Mouse (Mus musculus) liver, embryonic 12.5 days (tissue): ENCODE data around the gene Oas1h. TPM values are rescaled to one million over a fixed set of nuclear protein-coding genes. Genes with fewer than 3 reads are reported as not detected.
"Not testable (repeated sequence)": the region's sequence is repeated elsewhere in the genome, so short reads cannot be mapped to it uniquely, and the experiment has no call there.

ENCODE experiments used
- ATAC-seq: fragments of 200-750 bp; cut with Nextera tagmentation; 2 replicates; pipeline ENCODE4 v1.8.0; 2017; ENCODE audit warnings: moderate number of reproducible peaks, mild to moderate bottlenecking, moderate library complexity
- H3K27ac ChIP-seq: fragments of 300-500 bp; sonication (generic); 2 replicates; pipeline ENCODE4 v1.5.1; 2016; ENCODE audit warnings: mild to moderate bottlenecking
- H3K27me3 ChIP-seq: fragments of 300-500 bp; sonication (generic); replicated peaks from 2 replicates; pipeline ENCODE4 v1.6.1; 2016; ENCODE audit warnings: mild to moderate bottlenecking, moderate library complexity
- H3K36me3 ChIP-seq: fragments of 300-500 bp; sonication (generic); 2 replicates; pipeline ENCODE4 v1.6.1; 2016; ENCODE audit warnings: mild to moderate bottlenecking, moderate library complexity
- H3K4me1 ChIP-seq: fragments of 300-500 bp; sonication (generic); 2 replicates; pipeline ENCODE4 v1.6.1; 2016
- H3K4me2 ChIP-seq: fragments of 300-500 bp; sonication (generic); 2 replicates; pipeline ENCODE4 v1.6.1; 2016; ENCODE audit warnings: mild to moderate bottlenecking, moderate library complexity
- H3K4me3 ChIP-seq: fragments of 300-500 bp; sonication (generic); 2 replicates; pipeline ENCODE4 v1.5.1; 2016; ENCODE audit warnings: mild to moderate bottlenecking, moderate library complexity
- H3K9ac ChIP-seq: fragments of 300-500 bp; sonication (generic); 2 replicates; pipeline ENCODE4 v1.6.1; 2016; ENCODE audit warnings: mild to moderate bottlenecking, moderate library complexity
- H3K9me3 ChIP-seq: fragments of 300-500 bp; sonication (generic); replicated peaks from 2 replicates; pipeline ENCODE4 v1.6.1; 2016; ENCODE audit warnings: mild to moderate bottlenecking, moderate library complexity
- whole genome bisulfite sequencing: fragments of 180-500 bp; shearing (Covaris S2); methylation state at CpG from one replicate; pipeline ENCODE4 v1.1.7; 2016; ENCODE audit not compliant: insufficient replicate concordance; 5-methylcytosine and 5-hydroxymethylcytosine counted together
- microRNA-seq: library from miRNA; unstranded; fragments of <30 nt; microRNA quantifications from one replicate; pipeline ENCODE4, GENCODE M21; 2017
- polyA plus RNA-seq: library from polyadenylated mRNA; unstranded; fragments of >200 nt; fragmentation: Nextera tagmentation; extraction: Ambion mirVana; gene quantifications from 2 replicates; pipeline ENCODE4 v1.2.1, GENCODE M21; 2016

Gene Oas1h
- polyA plus RNA-seq, 1 experiment from 2014 or later: not detected

- ATAC-seq: no peak
- WGBS: 34% methylated on average over 7 of the region's 7 CpGs
- H3K4me2 ChIP-seq: no peak overlapping the region
- H3K27ac ChIP-seq: no peak overlapping the region
- no peaks in the 10 kb centered on the region for H3K4me1 ChIP-seq
- H3K36me3 ChIP-seq: no peaks in the 10 kb centered on the region
- H3K9me3 ChIP-seq: no peaks in the 10 kb centered on the region
- no peaks in the 10 kb centered on the region for H3K27me3 ChIP-seq
- no peak overlapping the region for H3K9ac ChIP-seq
- H3K4me3 ChIP-seq: no peak overlapping the region
Observed at GRCm38 (mm10) chr5:120908196-120908920, 47.1 kb downstream of the Oas1h start.

GRCm38 (mm10) chr5:120914204-120914603 lies 53.0 kb downstream of the Oas1h start, which contains the start of gene Oas1d:
Oas1d (plus strand) TSS chr5:120914536.
- not testable (repeated sequence) for H3K36me3 ChIP-seq, ATAC-seq, H3K9me3 ChIP-seq, H3K9ac ChIP-seq, H3K4me1 ChIP-seq, H3K27ac ChIP-seq, H3K4me2 ChIP-seq, H3K4me3 ChIP-seq, H3K27me3 ChIP-seq
- WGBS: 22% methylated on average over 8 of the region's 8 CpGs

DNA sequence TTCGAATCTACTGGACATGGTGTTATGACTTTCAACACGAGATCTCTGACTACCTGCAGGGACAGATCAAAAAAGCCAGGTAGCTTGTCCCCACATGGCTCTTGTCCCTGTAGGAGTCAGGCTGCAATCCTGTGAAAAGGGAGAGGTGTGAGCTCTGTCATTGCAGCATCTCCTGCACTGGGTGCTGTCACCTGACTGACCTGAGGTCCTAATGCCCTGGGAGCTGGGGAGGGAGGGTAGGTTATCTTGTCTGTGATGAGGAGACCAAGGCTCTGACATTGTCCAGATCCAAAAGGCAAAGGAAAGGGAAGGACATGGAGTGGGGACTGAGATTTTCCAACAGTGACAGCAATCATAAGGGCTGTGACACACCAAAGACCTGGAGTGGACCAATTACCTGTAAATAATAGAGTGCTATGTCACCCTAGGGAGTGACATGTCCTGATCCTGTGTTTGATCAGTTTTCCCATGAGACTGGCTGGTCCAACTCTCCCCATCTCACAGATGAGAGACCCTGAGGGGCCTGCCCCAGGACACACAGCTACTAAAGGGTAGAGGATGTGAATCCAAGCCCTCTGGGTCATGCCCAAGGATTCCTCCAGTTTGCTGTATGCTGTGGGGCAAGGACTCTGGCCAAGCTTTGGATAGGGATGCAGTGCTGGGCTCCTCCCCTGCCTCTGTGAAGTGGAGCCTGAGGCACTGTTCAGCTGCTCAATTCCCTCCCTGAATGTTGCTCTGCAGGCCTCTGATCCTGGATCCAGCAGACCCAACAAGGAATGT lies 58.1 kb downstream of the Oas1h start:
- WGBS: 48% methylated on average over 2 of the region's 2 CpGs
- not testable (repeated sequence) for ATAC-seq, H3K9ac ChIP-seq, H3K9me3 ChIP-seq, H3K4me1 ChIP-seq, H3K27me3 ChIP-seq, H3K27ac ChIP-seq, H3K36me3 ChIP-seq, H3K4me2 ChIP-seq, H3K4me3 ChIP-seq

DNA sequence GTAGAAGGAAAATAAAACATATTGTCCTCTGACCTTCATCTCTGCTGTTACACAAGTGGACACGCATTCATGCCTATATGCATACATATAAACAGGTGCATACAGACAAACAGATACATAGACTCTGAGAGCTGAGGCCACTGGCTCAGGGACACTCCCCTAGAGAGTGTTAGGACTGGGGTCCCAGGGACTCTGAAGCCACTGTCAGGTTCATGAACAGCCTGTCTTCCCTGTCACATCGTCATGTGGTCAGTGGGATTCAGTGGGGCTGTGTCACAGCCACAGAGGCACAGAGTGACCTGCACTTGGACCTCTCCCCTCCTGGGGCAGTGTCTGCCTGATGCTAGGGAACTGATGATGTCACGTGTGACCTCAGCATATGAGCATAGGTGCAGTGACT lies 59.1 kb downstream of the Oas1h start:
- Histone ChIP-seq H3K9me3 (no peaks in the 10 kb centered on the region), H3K4me3 (no peak overlapping the region), H3K4me2 (no peak overlapping the region), H3K27me3 (no peaks in the 10 kb centered on the region), H3K36me3 (no peaks in the 10 kb centered on the region), H3K27ac (no peak overlapping the region), H3K9ac (no peak overlapping the region), H3K4me1 (no peaks in the 10 kb centered on the region)
- ATAC-seq: no peak
- WGBS: 62% methylated on average over 3 of the region's 3 CpGs

Small RNA genes lying within 50 kb of the gene (microRNA-seq; reads per million reads assigned to microRNA genes)
- not detected for gene Gm22907

Other genes starting within 250 kb of the Oas1h start
- 7.3 and 8.4 TPM in 2 replicates for gene Rita1, start 248.8 kb upstream of the Oas1h start, polyA plus RNA-seq
- gene Ddx54, start 248.7 kb upstream of the Oas1h start, polyA plus RNA-seq: 35.0 and 36.3 TPM in 2 replicates
- not detected in 2 replicates for gene Cfap73, start 227.2 kb upstream of the Oas1h start, polyA plus RNA-seq
- 0.19 and 0.20 TPM in 2 replicates for gene Rasal1, start 212.6 kb upstream of the Oas1h start, polyA plus RNA-seq
- gene Dtx1, start 149.5 kb upstream of the Oas1h start, polyA plus RNA-seq: 0.37 and 0.67 TPM in 2 replicates
- gene Oas2, start 111.6 kb upstream of the Oas1h start, polyA plus RNA-seq: 0.26 and 0.37 TPM in 2 replicates
- gene Oas3, start 83.8 kb upstream of the Oas1h start, polyA plus RNA-seq: 0.05 and 0.07 TPM in 2 replicates
- gene Oas1e, start 65.9 kb upstream of the Oas1h start, polyA plus RNA-seq: not detected in 2 replicates
- gene Oas1c, start 48.9 kb upstream of the Oas1h start, polyA plus RNA-seq: 0.20 and 0.24 TPM in 2 replicates
- gene Oas1f, start 14.1 kb upstream of the Oas1h start, polyA plus RNA-seq: not detected in 2 replicates
- 0.15 and 0.23 TPM in 2 replicates for gene Oas1g, start 26.2 kb downstream of the Oas1h start, polyA plus RNA-seq
- 2.2 TPM in 2 replicates for gene Oas1a, start 46.1 kb downstream of the Oas1h start, polyA plus RNA-seq
- not detected in 2 replicates for gene Oas1d, start 53.1 kb downstream of the Oas1h start, polyA plus RNA-seq
- gene Rph3a, start 148.7 kb downstream of the Oas1h start, polyA plus RNA-seq: not detected in 2 replicates